Mouse (Mus musculus) lung, embryonic 16.5 days (tissue): ENCODE data around the gene Lpar5. TPM values are rescaled to one million over a fixed set of nuclear protein-coding genes. Genes with fewer than 3 reads are reported as not detected.

Source experiments
- ATAC-seq: fragments of 200-750 bp; cut with Nextera tagmentation; 2 replicates; pipeline ENCODE4 v1.8.0; 2017; ENCODE audit warnings: low read depth, mild to moderate bottlenecking, moderate library complexity
- H3K27ac ChIP-seq: fragments of 300-500 bp; sonication (generic); 2 replicates; pipeline ENCODE4 v1.5.1; 2014; ENCODE audit warnings: mild to moderate bottlenecking, control low read depth, low read length
- H3K27me3 ChIP-seq: fragments of 300-500 bp; sonication (generic); 2 replicates; pipeline ENCODE4 v1.6.1; 2014; ENCODE audit warnings: low read depth, low read length, mixed read lengths; ENCODE audit not compliant: control insufficient read depth, insufficient read depth
- H3K36me3 ChIP-seq: fragments of 300-500 bp; sonication (generic); 2 replicates; pipeline ENCODE4 v1.6.1; 2014; ENCODE audit warnings: low read length; ENCODE audit not compliant: control insufficient read depth, insufficient read depth
- H3K4me1 ChIP-seq: fragments of 300-500 bp; sonication (generic); replicated peaks from 2 replicates; pipeline ENCODE4 v1.6.1; 2014; ENCODE audit warnings: low read length, mixed read lengths; ENCODE audit not compliant: control insufficient read depth, insufficient read depth
- H3K4me2 ChIP-seq: fragments of 300-500 bp; sonication (generic); 2 replicates; pipeline ENCODE4 v1.6.1; 2014; ENCODE audit warnings: low read depth, low read length, control low read depth
- H3K4me3 ChIP-seq: fragments of 300-500 bp; sonication (generic); 2 replicates; pipeline ENCODE4 v1.5.1; 2014; ENCODE audit warnings: mild to moderate bottlenecking, low read length, control low read depth
- H3K9ac ChIP-seq: fragments of 300-500 bp; sonication (generic); 2 replicates; pipeline ENCODE4 v1.6.1; 2014; ENCODE audit warnings: low read length, control low read depth
- H3K9me3 ChIP-seq: fragments of 300-500 bp; sonication (generic); 2 replicates; pipeline ENCODE4 v1.6.1; 2016; ENCODE audit warnings: low read length; ENCODE audit not compliant: control insufficient read depth
- WGBS: fragments of 180-500 bp; shearing (Covaris S2); extraction: QIAGEN DNeasy Blood & Tissue Kit; methylation state at CpG from one replicate; pipeline ENCODE4 v1.1.7; 2014; 5-methylcytosine and 5-hydroxymethylcytosine counted together
- polyA plus RNA-seq: library from polyadenylated mRNA; unstranded; fragments of >200 nt; fragmentation: Nextera tagmentation; extraction: Ambion mirVana; gene quantifications from 2 replicates; pipeline ENCODE4 v1.2.1, GENCODE M21; 2015

Lpar5 gene
- polyA plus RNA-seq, 1 experiment from 2014 or later = 0.49 TPM

- Histone ChIP-seq H3K36me3 (peaks cover 33% of the 10 kb centered on the region), H3K4me1 (peaks cover 30% of the 10 kb centered on the region), H3K4me3 (peak overlapping the region; percentile 90), H3K9ac (peak overlapping the region; percentile 92), H3K9me3 (no peaks in the 10 kb centered on the region), H3K4me2 (peak overlapping the region; percentile 95), H3K27me3 (no peaks in the 10 kb centered on the region), H3K27ac (no peak overlapping the region)
- ATAC-seq = no peak
- WGBS = 42% methylated on average over 3 of the region's 3 CpGs
Measured at GRCm38 (mm10) chr6:125098513-125098912, 30.8 kb downstream of the Lpar5 start.

- no peaks in the 10 kb centered on the region for H3K9me3 ChIP-seq
- no peak overlapping the region for H3K27ac ChIP-seq
- peak overlapping the region; percentile 95 for H3K4me2 ChIP-seq
- peak overlapping the region; percentile 5; the same call in 1 of the 2 replicates for H3K9ac ChIP-seq
- H3K36me3 ChIP-seq = peaks cover 40% of the 10 kb centered on the region
- 32% methylated on average over 5 of the region's 5 CpGs for WGBS
- H3K27me3 ChIP-seq = no peaks in the 10 kb centered on the region
- peaks cover 30% of the 10 kb centered on the region for H3K4me1 ChIP-seq
- H3K4me3 ChIP-seq = peak overlapping the region; percentile 90
- no peak for ATAC-seq
Measured at GRCm38 (mm10) chr6:125099421-125099971, 31.8 kb downstream of the Lpar5 start.

DNA sequence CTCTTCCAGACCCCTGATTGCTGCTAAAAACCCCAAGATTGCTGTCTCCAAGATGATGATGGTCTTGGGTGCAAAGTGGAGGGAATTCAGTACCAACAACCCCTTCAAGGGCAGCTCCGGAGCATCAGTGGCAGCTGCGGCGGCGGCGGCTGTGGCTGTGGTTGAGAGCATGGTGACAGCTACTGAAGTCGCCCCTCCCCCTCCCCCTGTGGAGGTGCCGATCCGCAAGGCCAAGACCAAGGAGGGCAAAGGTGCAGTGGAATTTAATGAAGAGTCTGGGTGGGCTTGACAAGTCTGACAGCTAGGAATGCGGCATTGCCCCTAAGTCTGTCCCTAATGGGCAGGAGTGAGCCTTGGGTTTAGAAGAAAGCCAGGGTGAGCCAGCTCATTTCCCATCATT is 33.7 kb downstream of the Lpar5 start:
- Histone ChIP-seq H3K27ac (no peak overlapping the region), H3K4me1 (peaks cover 30% of the 10 kb centered on the region), H3K4me2 (no peak overlapping the region), H3K9ac (no peak overlapping the region), H3K9me3 (no peaks in the 10 kb centered on the region), H3K4me3 (no peak overlapping the region), H3K36me3 (peaks cover 57% of the 10 kb centered on the region), H3K27me3 (no peaks in the 10 kb centered on the region)
- WGBS = 60% methylated on average over 9 of the region's 9 CpGs
- ATAC-seq = no peak

DNA sequence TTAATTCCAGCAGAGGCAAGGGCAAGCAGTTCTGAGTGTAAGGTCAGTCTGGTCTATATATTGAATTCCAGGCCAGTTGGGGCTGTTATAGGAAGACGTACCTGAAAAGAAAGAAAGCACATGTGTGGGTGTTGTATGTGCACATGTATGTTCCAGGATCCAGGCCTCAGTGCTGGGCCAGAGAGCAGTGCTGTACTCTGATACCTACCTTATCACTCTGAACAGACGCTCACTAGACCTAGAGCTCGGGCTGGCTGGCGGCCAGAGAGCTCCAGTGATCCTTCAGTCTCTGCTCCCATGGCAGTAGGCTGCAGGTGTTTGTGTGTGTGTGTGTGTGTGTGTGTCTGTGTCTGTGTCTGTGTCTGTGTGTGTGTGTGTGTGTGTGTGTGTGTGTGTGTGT is 36.5 kb downstream of the Lpar5 start:
- Histone ChIP-seq H3K4me3 (no peak overlapping the region), H3K4me2 (no peak overlapping the region), H3K4me1 (peaks cover 12% of the 10 kb centered on the region), H3K27ac (no peak overlapping the region), H3K9ac (no peak overlapping the region), H3K36me3 (peaks cover 81% of the 10 kb centered on the region), H3K9me3 (no peaks in the 10 kb centered on the region), H3K27me3 (no peaks in the 10 kb centered on the region)
- no peak; the same call in 1 of the 2 replicates for ATAC-seq
- 81% methylated on average over 4 of the region's 4 CpGs for WGBS

- Histone ChIP-seq H3K4me1 (no peaks in the 10 kb centered on the region), H3K27ac (no peak overlapping the region), H3K27me3 (no peaks in the 10 kb centered on the region), H3K9ac (no peak overlapping the region), H3K4me3 (no peak overlapping the region), H3K36me3 (peaks cover 91% of the 10 kb centered on the region), H3K9me3 (no peaks in the 10 kb centered on the region), H3K4me2 (no peak overlapping the region)
- WGBS = 97% methylated on average over 2 of the region's 2 CpGs
- no peak for ATAC-seq
Measured at GRCm38 (mm10) chr6:125107705-125108104, 40.0 kb downstream of the Lpar5 start.

GRCm38 (mm10) chr6:125109371-125109770 is 41.7 kb downstream of the Lpar5 start:
- H3K27ac ChIP-seq = no peak overlapping the region
- no peaks in the 10 kb centered on the region for H3K27me3 ChIP-seq
- no peaks in the 10 kb centered on the region for H3K9me3 ChIP-seq
- ATAC-seq = no peak
- H3K4me1 ChIP-seq = no peaks in the 10 kb centered on the region
- 79% methylated on average over 14 of the region's 14 CpGs for WGBS
- no peak overlapping the region for H3K4me3 ChIP-seq
- H3K4me2 ChIP-seq = no peak overlapping the region
- no peak overlapping the region for H3K9ac ChIP-seq
- H3K36me3 ChIP-seq = peaks cover 97% of the 10 kb centered on the region

GRCm38 (mm10) chr6:125110927-125111326 is 43.2 kb downstream of the Lpar5 start:
- ATAC-seq = no peak
- no peak overlapping the region for H3K4me3 ChIP-seq
- H3K9ac ChIP-seq = no peak overlapping the region
- H3K27ac ChIP-seq = no peak overlapping the region
- H3K36me3 ChIP-seq = peaks cover 89% of the 10 kb centered on the region
- WGBS = 89% methylated on average over 7 of the region's 7 CpGs
- no peaks in the 10 kb centered on the region for H3K4me1 ChIP-seq
- no peaks in the 10 kb centered on the region for H3K9me3 ChIP-seq
- H3K4me2 ChIP-seq = no peak overlapping the region
- H3K27me3 ChIP-seq = no peaks in the 10 kb centered on the region

- WGBS = 90% methylated on average over 11 of the region's 11 CpGs
- H3K4me1 ChIP-seq = no peaks in the 10 kb centered on the region
- no peaks in the 10 kb centered on the region for H3K9me3 ChIP-seq
- H3K27ac ChIP-seq = no peak overlapping the region
- no peak overlapping the region for H3K4me2 ChIP-seq
- peaks cover 86% of the 10 kb centered on the region for H3K36me3 ChIP-seq
- ATAC-seq = no peak
- H3K4me3 ChIP-seq = no peak overlapping the region
- no peaks in the 10 kb centered on the region for H3K27me3 ChIP-seq
- no peak overlapping the region for H3K9ac ChIP-seq
Measured at GRCm38 (mm10) chr6:125112553-125112952, 44.8 kb downstream of the Lpar5 start.

- no peaks in the 10 kb centered on the region for H3K9me3 ChIP-seq
- no peak overlapping the region for H3K4me3 ChIP-seq
- H3K4me2 ChIP-seq = no peak overlapping the region
- WGBS = 93% methylated on average over 8 of the region's 8 CpGs
- H3K27me3 ChIP-seq = no peaks in the 10 kb centered on the region
- H3K36me3 ChIP-seq = peaks cover 83% of the 10 kb centered on the region
- no peak overlapping the region for H3K9ac ChIP-seq
- H3K4me1 ChIP-seq = no peaks in the 10 kb centered on the region
- H3K27ac ChIP-seq = no peak overlapping the region
- no peak for ATAC-seq
Measured at GRCm38 (mm10) chr6:125119387-125119786, 51.7 kb downstream of the Lpar5 start.

DNA sequence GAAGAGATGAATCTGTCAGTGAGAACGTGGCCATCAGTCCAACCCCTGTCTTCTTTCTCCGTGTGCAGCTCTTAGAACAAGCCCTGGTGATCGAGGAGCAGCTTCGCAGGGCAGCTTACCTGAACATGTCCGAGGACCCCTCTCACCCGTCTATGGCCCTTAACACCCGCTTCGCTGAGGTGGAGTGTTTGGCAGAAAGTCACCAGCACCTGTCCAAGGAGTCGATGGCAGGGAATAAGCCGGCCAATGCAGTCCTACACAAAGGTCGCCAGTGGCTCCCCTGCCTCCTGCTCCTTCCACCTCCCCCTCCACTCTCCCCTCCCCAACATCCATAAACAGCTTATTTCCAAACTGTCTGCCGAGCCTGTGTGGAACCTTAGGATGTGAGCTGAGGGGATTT is 61.0 kb downstream of the Lpar5 start:
- Histone ChIP-seq H3K4me3 (no peak overlapping the region), H3K27me3 (no peaks in the 10 kb centered on the region), H3K4me2 (no peak overlapping the region), H3K27ac (no peak overlapping the region), H3K36me3 (peaks cover 56% of the 10 kb centered on the region), H3K9ac (no peak overlapping the region), H3K4me1 (peaks cover 5% of the 10 kb centered on the region; the same call in 1 of the 2 replicates), H3K9me3 (no peaks in the 10 kb centered on the region)
- WGBS = 84% methylated on average over 12 of the region's 12 CpGs
- ATAC-seq = no peak
